Mouse (Mus musculus) kidney, embryonic 16.5 days (tissue): ENCODE results near the gene Lag3. TPM values are rescaled to one million over a fixed set of nuclear protein-coding genes. Genes with fewer than 3 reads are reported as not detected.
"Not testable (repeated sequence)": the region's sequence is repeated elsewhere in the genome, so short reads cannot be mapped to it uniquely, and the experiment has no call there.

Experiments
- ATAC-seq: fragments of 200-750 bp; cut with Nextera tagmentation; 2 replicates; pipeline ENCODE4 v1.8.0; 2017; ENCODE audit warnings: moderate TSS enrichment; ENCODE audit not compliant: low FRiP score, low TSS enrichment
- H3K27ac ChIP-seq: fragments of 300-500 bp; sonication (generic); 2 replicates; pipeline ENCODE4 v1.5.1; 2014; ENCODE audit warnings: low read length
- H3K27me3 ChIP-seq: fragments of 300-500 bp; sonication (generic); 2 replicates; pipeline ENCODE4 v1.6.1; 2014; ENCODE audit warnings: low read length, control low read depth, mixed read lengths; ENCODE audit not compliant: insufficient read depth
- H3K36me3 ChIP-seq: fragments of 300-500 bp; sonication (generic); 2 replicates; pipeline ENCODE4 v1.6.1; 2014; ENCODE audit warnings: low read length, control low read depth, mixed read lengths; ENCODE audit not compliant: insufficient read depth
- H3K4me1 ChIP-seq: fragments of 300-500 bp; sonication (generic); 2 replicates; pipeline ENCODE4 v1.6.1; 2014; ENCODE audit warnings: low read length, control low read depth, mixed read lengths; ENCODE audit not compliant: insufficient read depth
- H3K4me2 ChIP-seq: fragments of 300-500 bp; sonication (generic); replicated peaks from 2 replicates; pipeline ENCODE4 v1.6.1; 2014; ENCODE audit warnings: low read depth, low read length
- H3K4me3 ChIP-seq: fragments of 300-500 bp; sonication (generic); 2 replicates; pipeline ENCODE4 v1.5.1; 2014; ENCODE audit warnings: mild to moderate bottlenecking, low read length
- H3K9ac ChIP-seq: fragments of 300-500 bp; sonication (generic); replicated peaks from 2 replicates; pipeline ENCODE4 v1.6.1; 2014; ENCODE audit warnings: low read length
- H3K9me3 ChIP-seq: fragments of 300-500 bp; sonication (generic); 2 replicates; pipeline ENCODE4 v1.6.1; 2016; ENCODE audit warnings: low read length, control low read depth
- WGBS: fragments of 180-500 bp; shearing (Covaris S2); extraction: QIAGEN DNeasy Blood & Tissue Kit; methylation state at CpG from one replicate; pipeline ENCODE4 v1.1.7; 2014; 5-methylcytosine and 5-hydroxymethylcytosine counted together
- polyA plus RNA-seq: library from polyadenylated mRNA; unstranded; fragments of >200 nt; fragmentation: Nextera tagmentation; extraction: Ambion mirVana; gene quantifications from 2 replicates; pipeline ENCODE4 v1.2.1, GENCODE M21; 2015

Lag3 gene
- polyA plus RNA-seq, 1 experiment from 2014 or later: 1.3 TPM

- no peak for ATAC-seq
- Histone ChIP-seq H3K4me1 (peaks cover 13% of the 10 kb centered on the region), H3K27me3 (no peaks in the 10 kb centered on the region), H3K4me2 (no peak overlapping the region), H3K27ac (no peak overlapping the region), H3K9ac (no peak overlapping the region), H3K9me3 (no peaks in the 10 kb centered on the region), H3K4me3 (no peak overlapping the region), H3K36me3 (no peaks in the 10 kb centered on the region)
These were observed 9.7 kb downstream of the Lag3 start for GRCm38 (mm10) chr6:124901851-124902250.

GRCm38 (mm10) chr6:124900801-124901480, 10.6 kb downstream of the Lag3 start:
- H3K4me3 ChIP-seq: no peak overlapping the region
- H3K36me3 ChIP-seq: no peaks in the 10 kb centered on the region
- no peaks in the 10 kb centered on the region for H3K27me3 ChIP-seq
- ATAC-seq: no peak
- H3K9me3 ChIP-seq: no peaks in the 10 kb centered on the region
- no peak overlapping the region for H3K4me2 ChIP-seq
- H3K4me1 ChIP-seq: peaks cover 13% of the 10 kb centered on the region
- H3K27ac ChIP-seq: no peak overlapping the region
- H3K9ac ChIP-seq: no peak overlapping the region
- 61% methylated on average over 10 of the region's 10 CpGs for WGBS

GRCm38 (mm10) chr6:124900056-124900800, 11.3 kb downstream of the Lag3 start:
- Histone ChIP-seq H3K4me2 (no peak overlapping the region), H3K4me3 (no peak overlapping the region), H3K9me3 (no peaks in the 10 kb centered on the region), H3K36me3 (no peaks in the 10 kb centered on the region), H3K27me3 (no peaks in the 10 kb centered on the region), H3K27ac (no peak overlapping the region), H3K4me1 (peaks cover 9% of the 10 kb centered on the region), H3K9ac (no peak overlapping the region)
- ATAC-seq: no peak
- 43% methylated on average over 8 of the region's 8 CpGs for WGBS

- H3K27ac ChIP-seq: no peak overlapping the region
- H3K27me3 ChIP-seq: no peaks in the 10 kb centered on the region
- H3K4me2 ChIP-seq: no peak overlapping the region
- ATAC-seq: no peak
- no peak overlapping the region for H3K9ac ChIP-seq
- WGBS: 36% methylated on average over 3 of the region's 3 CpGs
- H3K9me3 ChIP-seq: no peaks in the 10 kb centered on the region
- no peaks in the 10 kb centered on the region for H3K36me3 ChIP-seq
- H3K4me3 ChIP-seq: no peak overlapping the region
- H3K4me1 ChIP-seq: no peaks in the 10 kb centered on the region
These were observed 13.1 kb downstream of the Lag3 start for GRCm38 (mm10) chr6:124898359-124898758.

DNA sequence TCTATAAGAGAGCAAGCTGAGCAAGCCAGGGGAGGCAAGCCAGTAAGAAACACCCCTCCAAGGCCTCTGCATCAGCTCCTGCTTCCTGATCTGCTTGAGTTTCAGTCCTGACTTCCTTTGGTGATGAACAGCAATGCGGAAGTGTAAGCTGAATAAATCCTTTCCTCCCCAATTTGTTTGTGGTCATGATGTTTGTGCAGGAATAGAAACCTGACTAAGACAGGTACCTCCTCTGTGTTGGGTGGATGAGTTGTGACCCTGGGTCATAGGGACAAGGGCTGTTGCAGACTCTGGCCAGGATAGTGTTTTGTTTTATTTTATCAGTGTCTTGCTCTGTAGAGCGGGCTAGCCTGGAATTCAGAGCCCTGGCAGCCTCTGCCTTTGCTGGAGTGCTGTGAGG, 17.4 kb downstream of the Lag3 start:
- not testable (repeated sequence) for H3K27ac ChIP-seq, H3K9ac ChIP-seq, H3K9me3 ChIP-seq, H3K36me3 ChIP-seq, H3K4me3 ChIP-seq, ATAC-seq, H3K27me3 ChIP-seq, H3K4me2 ChIP-seq, H3K4me1 ChIP-seq
- WGBS: 60% methylated on average over 2 of the region's 2 CpGs

DNA sequence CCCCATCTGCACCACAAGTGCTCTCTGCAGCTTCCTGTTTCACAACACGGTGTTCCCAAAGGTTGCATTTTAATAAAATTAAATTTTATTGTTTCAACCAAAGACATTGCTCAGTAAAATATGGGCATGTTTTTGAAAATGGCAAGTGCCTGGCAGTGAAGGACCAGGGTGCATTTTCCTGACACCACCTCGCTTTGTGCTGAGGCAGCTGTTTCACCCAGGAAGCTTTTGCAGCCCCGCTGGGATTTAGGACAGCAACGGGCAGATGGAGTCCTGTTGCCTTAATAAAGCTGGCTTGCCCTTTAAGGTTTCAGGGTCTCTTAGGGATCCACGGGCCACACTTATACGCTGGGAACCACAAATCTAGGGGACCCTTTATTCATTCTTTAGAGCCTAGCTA, 20.5 kb downstream of the Lag3 start:
- no peaks in the 10 kb centered on the region for H3K36me3 ChIP-seq
- 62% methylated on average over 6 of the region's 6 CpGs for WGBS
- H3K27ac ChIP-seq: no peak overlapping the region
- H3K4me1 ChIP-seq: no peaks in the 10 kb centered on the region
- H3K9ac ChIP-seq: no peak overlapping the region
- no peak overlapping the region for H3K4me3 ChIP-seq
- H3K4me2 ChIP-seq: no peak overlapping the region
- H3K9me3 ChIP-seq: no peaks in the 10 kb centered on the region
- no peak for ATAC-seq
- H3K27me3 ChIP-seq: no peaks in the 10 kb centered on the region

DNA sequence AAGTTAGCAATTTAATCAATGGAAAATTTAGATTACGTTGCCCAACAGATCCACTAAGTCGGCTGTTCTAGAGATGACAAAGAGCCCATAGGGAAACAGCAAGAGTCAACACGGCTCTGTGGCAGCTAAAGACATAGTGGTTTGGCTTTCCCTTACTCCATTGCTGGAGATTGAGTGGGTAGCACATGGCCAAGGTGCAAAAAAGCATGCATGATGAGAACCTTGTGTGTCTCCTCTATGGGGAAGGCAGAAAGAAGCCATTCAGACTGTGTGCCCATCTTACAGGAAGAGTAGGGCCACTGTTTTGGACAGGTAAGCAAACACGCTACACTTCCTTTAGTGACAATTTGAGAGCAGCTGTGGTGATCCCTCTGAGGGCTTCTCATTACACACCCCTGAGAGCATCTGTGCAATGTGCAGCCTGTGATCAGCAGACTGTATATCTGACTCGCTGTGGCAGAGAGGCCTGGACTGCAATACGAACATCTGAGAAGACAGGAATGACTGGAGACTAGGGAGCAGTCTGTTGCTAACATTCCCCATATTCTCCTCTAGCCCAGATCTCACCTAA, 22.9 kb downstream of the Lag3 start:
- 90% methylated on average over 6 of the region's 6 CpGs for WGBS
- ATAC-seq: no peak
- Histone ChIP-seq H3K9me3 (no peaks in the 10 kb centered on the region), H3K4me3 (no peak overlapping the region), H3K27me3 (no peaks in the 10 kb centered on the region), H3K4me2 (no peak overlapping the region), H3K4me1 (no peaks in the 10 kb centered on the region), H3K36me3 (no peaks in the 10 kb centered on the region), H3K27ac (no peak overlapping the region), H3K9ac (no peak overlapping the region)

GRCm38 (mm10) chr6:124887986-124888385, 23.5 kb downstream of the Lag3 start, which contains the start of gene Cd4:
Gene Cd4 (minus strand): TSS chr6:124888221.
- no peak within 1 kb of the TSS for H3K27ac ChIP-seq
- no peak for ATAC-seq
- H3K4me1 ChIP-seq: no peaks in the 10 kb centered on the region
- H3K27me3 ChIP-seq: no peaks in the 10 kb centered on the region
- no peaks in the 10 kb centered on the region for H3K36me3 ChIP-seq
- WGBS: 82% methylated on average over 9 of the region's 9 CpGs
- no peak within 1 kb of the TSS for H3K9ac ChIP-seq
- H3K4me3 ChIP-seq: no peak within 1 kb of the TSS
- no peaks in the 10 kb centered on the region for H3K9me3 ChIP-seq
- no peak within 1 kb of the TSS for H3K4me2 ChIP-seq

DNA sequence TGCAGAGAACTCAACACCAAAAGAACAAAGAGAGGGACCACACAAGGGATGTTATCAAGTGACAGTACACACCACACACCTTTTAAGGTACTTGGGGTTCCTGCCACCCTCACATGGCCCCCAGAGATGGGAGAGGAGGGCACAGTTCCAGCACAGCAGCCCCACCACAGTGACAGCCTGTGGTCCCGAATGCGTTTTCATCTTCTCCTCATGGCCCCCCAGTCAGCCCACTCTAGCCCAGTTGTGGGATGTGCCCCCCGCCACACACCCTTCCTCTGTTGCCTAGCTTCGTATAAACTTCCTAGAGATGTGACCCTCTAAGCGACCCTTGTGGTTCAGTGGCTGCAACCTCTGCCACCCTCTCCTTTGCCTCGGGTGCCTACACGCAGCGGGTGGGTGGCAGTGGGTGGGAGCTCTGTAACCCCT, 25.5 kb downstream of the Lag3 start:
- ATAC-seq: no peak
- 81% methylated on average over 8 of the region's 8 CpGs for WGBS

More for the DNA sequence above, 25.5 kb downstream of the Lag3 start:
- H3K36me3 ChIP-seq: no peaks in the 10 kb centered on the region
- no peaks in the 10 kb centered on the region for H3K4me1 ChIP-seq
- H3K27ac ChIP-seq: no peak overlapping the region
- H3K9me3 ChIP-seq: no peaks in the 10 kb centered on the region
- no peak overlapping the region for H3K4me3 ChIP-seq
- no peak overlapping the region for H3K9ac ChIP-seq
- H3K27me3 ChIP-seq: no peaks in the 10 kb centered on the region
- no peak overlapping the region for H3K4me2 ChIP-seq
